Mouse (Mus musculus) megakaryocyte, embryonic 14.5 days (primary cell): ENCODE measurements at regions not wholly inside any gene's neighbourhood (a gene's known extent, or its start where the extent isn't known, plus 50 kb on each side); places are given as distances from the start of the nearest gene placed in this dataset.

ENCODE experiments used
- H3K27me3 ChIP-seq: replicated peaks from 2 replicates; pipeline ENCODE3; 2012; ENCODE audit warnings: inconsistent platforms
- H3K36me3 ChIP-seq: replicated peaks from 2 replicates; pipeline ENCODE3; 2012; ENCODE audit warnings: low read length, inconsistent platforms, mixed read lengths
- H3K4me1 ChIP-seq: 2 replicates; pipeline ENCODE4 v1.6.1; 2012; ENCODE audit warnings: inconsistent platforms
- H3K4me3 ChIP-seq: replicated peaks from 2 replicates; pipeline ENCODE3; 2012; ENCODE audit warnings: moderate library complexity, mild to moderate bottlenecking, inconsistent platforms
- H3K9me3 ChIP-seq: 2 replicates; pipeline ENCODE4 v1.6.1; 2012; ENCODE audit warnings: inconsistent platforms
- FLI1 ChIP-seq: IDR thresholded peaks from 2 replicates; pipeline ENCODE4 v1.6.1; 2012; ENCODE audit warnings: low read length, inconsistent platforms, mixed read lengths
- GATA1 ChIP-seq: IDR thresholded peaks from 3 replicates; pipeline ENCODE4 v1.6.1; 2012; ENCODE audit warnings: mixed read lengths, low read length, inconsistent platforms, borderline replicate concordance

- Histone ChIP-seq H3K36me3 (no peaks in the 10 kb centered on the region), H3K27me3 (no peaks in the 10 kb centered on the region), H3K4me1 (no peaks in the 10 kb centered on the region), H3K4me3 (no peak overlapping the region), H3K9me3 (peaks cover 2% of the 10 kb centered on the region; the same call in 1 of the 2 replicates)
- TF ChIP-seq GATA1: no peak
- TF ChIP-seq FLI1: no peak
Measured at GRCm38 (mm10) chr16:7792521-7792920, 632.4 kb downstream of the Tmem114 start.

- no peaks in the 10 kb centered on the region for H3K4me1 ChIP-seq
- TF ChIP-seq FLI1 (no peak), GATA1 (no peak)
- no peaks in the 10 kb centered on the region for H3K36me3 ChIP-seq
- no peaks in the 10 kb centered on the region for H3K27me3 ChIP-seq
- H3K4me3 ChIP-seq: no peak overlapping the region
- 0 out of 2 replicates have a peak, but pooled peaks cover 2% of the 10 kb centered on the region for H3K9me3 ChIP-seq
Measured at GRCm38 (mm10) chr16:7790260-7790659, 634.7 kb downstream of the Tmem114 start.

DNA sequence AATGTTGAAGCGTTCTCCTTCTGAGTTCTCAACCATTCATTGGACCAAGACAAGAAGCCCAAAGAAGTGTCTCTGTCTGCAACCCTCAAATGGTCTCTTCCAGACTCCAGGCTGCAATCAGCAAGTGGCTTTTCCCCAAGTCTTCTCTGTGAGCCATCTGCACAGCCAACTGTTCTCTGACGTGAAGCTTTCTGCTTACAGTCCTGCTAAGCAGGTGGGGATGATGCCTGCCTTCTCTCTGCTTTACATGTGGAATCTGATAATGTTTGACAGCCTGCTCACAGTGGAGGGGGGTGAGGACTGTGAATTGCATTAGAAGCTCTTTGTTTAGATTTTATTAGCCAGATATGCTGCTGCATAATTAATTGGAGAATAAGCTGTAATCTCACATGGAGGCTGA lies 636.7 kb downstream of the Tmem114 start:
- Histone ChIP-seq H3K4me3 (no peak overlapping the region), H3K36me3 (no peaks in the 10 kb centered on the region), H3K9me3 (0 out of 2 replicates have a peak, but pooled peaks cover 2% of the 10 kb centered on the region), H3K4me1 (no peaks in the 10 kb centered on the region), H3K27me3 (no peaks in the 10 kb centered on the region)
- TF ChIP-seq FLI1 (no peak), GATA1 (no peak)

DNA sequence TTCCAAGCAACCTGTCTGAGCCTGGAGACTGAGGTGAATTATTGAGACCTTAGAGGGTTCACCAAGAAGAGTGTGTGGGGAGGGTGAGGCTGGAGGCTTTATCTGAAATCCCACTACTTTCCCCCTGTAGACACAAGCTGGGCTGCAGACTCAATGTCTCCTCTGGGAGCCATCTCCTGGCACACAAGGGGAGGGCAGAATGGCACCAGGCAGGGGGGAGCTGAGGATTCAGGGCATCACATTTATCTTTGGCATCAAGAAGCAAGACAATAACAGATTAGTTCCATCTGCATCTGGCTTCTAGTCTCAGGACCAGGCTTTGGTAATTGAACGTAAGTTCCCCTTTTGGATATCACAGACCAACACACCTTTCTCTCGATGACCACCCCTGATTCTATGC lies 643.4 kb downstream of the Tmem114 start:
- Histone ChIP-seq H3K4me1 (no peaks in the 10 kb centered on the region), H3K36me3 (no peaks in the 10 kb centered on the region), H3K9me3 (no peaks in the 10 kb centered on the region), H3K27me3 (no peaks in the 10 kb centered on the region), H3K4me3 (no peak overlapping the region)
- TF ChIP-seq FLI1 (no peak), GATA1 (no peak)

- TF ChIP-seq FLI1 (no peak), GATA1 (no peak)
- no peak overlapping the region for H3K4me3 ChIP-seq
- H3K9me3 ChIP-seq: peaks cover 15% of the 10 kb centered on the region; the same call in 1 of the 2 replicates
- H3K36me3 ChIP-seq: no peaks in the 10 kb centered on the region
- no peaks in the 10 kb centered on the region for H3K27me3 ChIP-seq
- no peaks in the 10 kb centered on the region for H3K4me1 ChIP-seq
Measured at GRCm38 (mm10) chr16:7775635-7776034, 649.3 kb downstream of the Tmem114 start.

GRCm38 (mm10) chr16:7768433-7768832 lies 656.5 kb downstream of the Tmem114 start:
- no peaks in the 10 kb centered on the region for H3K27me3 ChIP-seq
- TF ChIP-seq FLI1 (no peak), GATA1 (no peak)
- H3K4me3 ChIP-seq: no peak overlapping the region
- peaks cover 20% of the 10 kb centered on the region; the same call in 1 of the 2 replicates for H3K9me3 ChIP-seq
- H3K36me3 ChIP-seq: no peaks in the 10 kb centered on the region
- H3K4me1 ChIP-seq: no peaks in the 10 kb centered on the region

DNA sequence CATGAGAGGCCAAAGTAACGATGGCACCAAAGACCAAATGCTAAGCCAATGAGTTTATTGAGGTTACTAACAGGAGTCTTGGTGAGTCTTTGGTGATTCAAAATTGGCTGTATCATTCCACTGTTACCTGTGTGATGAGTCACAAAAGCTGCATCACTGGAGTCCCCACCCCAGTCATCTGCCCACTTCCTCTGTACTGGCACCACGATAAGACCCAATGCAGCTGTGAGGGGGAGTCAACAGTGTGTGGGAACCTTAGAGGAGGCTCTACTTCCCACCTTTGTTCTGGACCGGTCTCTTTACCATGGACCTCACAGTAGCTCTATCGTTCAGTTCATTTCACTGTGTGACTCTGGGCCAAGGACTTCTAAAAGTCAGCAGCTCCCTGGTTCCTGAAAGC lies 657.2 kb downstream of the Tmem114 start:
- Histone ChIP-seq H3K9me3 (peaks cover 20% of the 10 kb centered on the region; the same call in 1 of the 2 replicates), H3K4me3 (no peak overlapping the region)

GRCm38 (mm10) chr16:7764383-7764782 lies 660.6 kb downstream of the Tmem114 start:
- no peaks in the 10 kb centered on the region for H3K36me3 ChIP-seq
- no peaks in the 10 kb centered on the region for H3K27me3 ChIP-seq
- H3K4me3 ChIP-seq: no peak overlapping the region
- H3K4me1 ChIP-seq: no peaks in the 10 kb centered on the region
- TF ChIP-seq GATA1: no peak
- TF ChIP-seq FLI1: no peak
- 0 out of 2 replicates have a peak, but pooled peaks cover 3% of the 10 kb centered on the region for H3K9me3 ChIP-seq

More for the DNA sequence above, 657.2 kb downstream of the Tmem114 start:
- Histone ChIP-seq H3K4me1 (no peaks in the 10 kb centered on the region), H3K27me3 (no peaks in the 10 kb centered on the region), H3K36me3 (no peaks in the 10 kb centered on the region)
- no peak for TF ChIP-seq FLI1

DNA sequence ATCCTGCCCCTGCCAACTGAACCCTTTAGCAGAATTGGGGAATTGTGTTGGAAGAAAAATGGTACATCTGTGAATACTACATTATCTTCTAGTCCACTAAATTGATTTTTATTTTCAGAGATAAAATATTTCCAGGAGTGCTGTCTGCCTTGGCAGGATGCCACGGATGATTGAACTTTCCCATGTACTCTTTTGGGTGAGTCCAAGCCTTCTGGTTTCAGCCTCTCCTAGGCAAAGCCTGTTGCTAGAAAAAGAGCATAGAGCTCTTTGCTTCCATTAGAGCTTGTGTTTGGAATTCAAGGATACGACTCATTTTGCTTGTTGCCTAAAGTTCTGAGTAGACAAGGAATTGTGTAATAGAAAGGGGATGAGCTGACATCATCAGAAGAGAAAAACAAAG lies 696.8 kb downstream of the Tmem114 start:
- Histone ChIP-seq H3K4me3 (no peak overlapping the region), H3K27me3 (no peaks in the 10 kb centered on the region), H3K4me1 (no peaks in the 10 kb centered on the region), H3K9me3 (no peaks in the 10 kb centered on the region), H3K36me3 (no peaks in the 10 kb centered on the region)
- TF ChIP-seq FLI1: no peak
- TF ChIP-seq GATA1: no peak

- H3K4me1 ChIP-seq: no peaks in the 10 kb centered on the region
- no peaks in the 10 kb centered on the region for H3K9me3 ChIP-seq
- H3K27me3 ChIP-seq: no peaks in the 10 kb centered on the region
- TF ChIP-seq FLI1: no peak
- no peak for TF ChIP-seq GATA1
- H3K4me3 ChIP-seq: no peak overlapping the region
- no peaks in the 10 kb centered on the region for H3K36me3 ChIP-seq
Measured at GRCm38 (mm10) chr16:7725225-7725624, 699.7 kb downstream of the Tmem114 start.

- Histone ChIP-seq H3K4me1 (no peaks in the 10 kb centered on the region), H3K27me3 (no peaks in the 10 kb centered on the region), H3K36me3 (no peaks in the 10 kb centered on the region), H3K4me3 (no peak overlapping the region), H3K9me3 (no peaks in the 10 kb centered on the region)
- TF ChIP-seq GATA1: no peak
- TF ChIP-seq FLI1: no peak
Measured at GRCm38 (mm10) chr16:7701471-7701870, 723.5 kb downstream of the Tmem114 start.
